Mouse (Mus musculus) left cerebral cortex, adult 2 months (tissue): Measurements from ENCODE around the gene Brsk1. TPM values are rescaled to one million over a fixed set of nuclear protein-coding genes. Genes with fewer than 3 reads are reported as not detected.

Source experiments
- DNase-seq, 2 experiments: peaks; one replicate each; pipeline ENCODE4 v3.0.0; 2021 to 2022; ENCODE audit warnings: low spot score in 2 of 2, mixed read lengths in 1 of 2; ENCODE audit errors: extremely low spot score in 1 of 2
- H3K27ac ChIP-seq: fragments of 200-600 bp; 2 replicates; pipeline ENCODE4 v1.8.1; 2022
- H3K4me3 ChIP-seq: fragments of 200-600 bp; 2 replicates; pipeline ENCODE4 v1.8.1; 2022
- CTCF ChIP-seq: fragments of 200-600 bp; IDR thresholded peaks from 2 replicates; pipeline ENCODE4 v1.8.1; 2022; ENCODE audit warnings: antibody characterized with exemption, mild to moderate bottlenecking, moderate library complexity
- intact Hi-C: fragments of 180-260 bp; cut with DNase I; formaldehyde crosslinking; loops from one replicate; pipeline ENCODE4 v1.15.1; 2025
- long read RNA-seq, 2 experiments: library from polyadenylated mRNA; stranded (forward); transcript quantifications; one replicate each; pipeline ENCODE4 v2.0.0; 2021; ENCODE audit warnings: borderline mapping rate in 2 of 2
- total RNA-seq, 2 experiments: library from RNA; stranded (reverse); gene quantifications; 2 replicates each; pipeline ENCODE4 v1.2.3; 2021

The Brsk1 gene
- 100 to 1,000 TPM; 425 to 440 TPM for total RNA-seq
- long read RNA-seq, experiment 1, transcript Brsk1-201 (19 exons, 2,996 nt): major isoform, 7 of 32 reads
- long read RNA-seq, experiment 1, partial matches to known transcripts: 23 of 32 reads
- long read RNA-seq, experiment 1, other reads (novel, unspliced or antisense): 2 of 32 reads
- long read RNA-seq, experiment 2, partial matches to known transcripts: 9 of 30 reads
- long read RNA-seq, experiment 2, other reads (novel, unspliced or antisense): 17 of 30 reads

GRCm38 (mm10) chr7:4690387-4690786 is at the start of gene Brsk1:
Brsk1 (plus strand) TSS chr7:4690604.
- no peak for TF ChIP-seq CTCF
- intact Hi-C loops: loop anchor here (1.0 kb wide), 1 partner anchor 31 kb away; the partner anchor contains the start of gene Ppp6r1
- H3K27ac ChIP-seq: peak within 1 kb of the TSS; percentile 95
- peak within 1 kb of the TSS; percentile 81 for H3K4me3 ChIP-seq
- peak; percentile 84 to 87 for DNase-seq

- Histone ChIP-seq H3K4me3 (no peak overlapping the region), H3K27ac (peak overlapping the region; percentile 29; the same call in 1 of the 2 replicates)
- no peak; the same call in 1 of the 2 replicates for TF ChIP-seq CTCF
- intact Hi-C loops: no loop called here
- peak in 1 of 2 experiments; percentile 32 for DNase-seq
These were observed 49.2 kb upstream of the Brsk1 start for GRCm38 (mm10) chr7:4641155-4641554.

GRCm38 (mm10) chr7:4641956-4642355 is 48.4 kb upstream of the Brsk1 start:
- Histone ChIP-seq H3K4me3 (no peak overlapping the region), H3K27ac (no peak overlapping the region)
- intact Hi-C loops: no loop called here
- no peak for DNase-seq
- no peak for TF ChIP-seq CTCF

- intact Hi-C loops: no loop called here
- H3K27ac ChIP-seq: no peak overlapping the region
- DNase-seq: no peak
- H3K4me3 ChIP-seq: no peak overlapping the region
- TF ChIP-seq CTCF: no peak
These were observed 47.2 kb upstream of the Brsk1 start for GRCm38 (mm10) chr7:4643225-4643624.

- H3K27ac ChIP-seq: no peak overlapping the region
- intact Hi-C loops: no loop called here
- no peak for TF ChIP-seq CTCF
- H3K4me3 ChIP-seq: no peak overlapping the region
- DNase-seq: no peak
These were observed 43.6 kb upstream of the Brsk1 start for GRCm38 (mm10) chr7:4646806-4647205.

GRCm38 (mm10) chr7:4647291-4647690 is 43.1 kb upstream of the Brsk1 start:
- intact Hi-C loops: no loop called here
- no peak for DNase-seq
- H3K27ac ChIP-seq: no peak overlapping the region
- no peak overlapping the region for H3K4me3 ChIP-seq
- TF ChIP-seq CTCF: no peak

GRCm38 (mm10) chr7:4647992-4648391 is 42.4 kb upstream of the Brsk1 start:
- intact Hi-C loops: no loop called here
- DNase-seq: no peak
- Histone ChIP-seq H3K4me3 (no peak overlapping the region), H3K27ac (no peak overlapping the region)
- TF ChIP-seq CTCF: no peak

- Histone ChIP-seq H3K4me3 (no peak overlapping the region), H3K27ac (no peak overlapping the region)
- DNase-seq: no peak
- intact Hi-C loops: no loop called here
- no peak for TF ChIP-seq CTCF
These were observed 38.8 kb upstream of the Brsk1 start for GRCm38 (mm10) chr7:4651581-4651980.

- no peak overlapping the region for H3K4me3 ChIP-seq
- no peak overlapping the region for H3K27ac ChIP-seq
- intact Hi-C loops: no loop called here
- no peak for DNase-seq
- TF ChIP-seq CTCF: no peak
These were observed 37.7 kb upstream of the Brsk1 start for GRCm38 (mm10) chr7:4652726-4653125.

GRCm38 (mm10) chr7:4653351-4653750 is 37.1 kb upstream of the Brsk1 start:
- H3K27ac ChIP-seq: peak overlapping the region; percentile 55
- intact Hi-C loops: no loop called here
- no peak overlapping the region for H3K4me3 ChIP-seq
- DNase-seq: no peak
- no peak for TF ChIP-seq CTCF

GRCm38 (mm10) chr7:4653780-4654179 is 36.6 kb upstream of the Brsk1 start:
- Histone ChIP-seq H3K27ac (peak overlapping the region; percentile 58), H3K4me3 (no peak overlapping the region)
- intact Hi-C loops: no loop called here
- no peak for DNase-seq
- no peak for TF ChIP-seq CTCF

- peak overlapping the region; percentile 58 for H3K27ac ChIP-seq
- TF ChIP-seq CTCF: no peak
- intact Hi-C loops: no loop called here
These were observed 36.2 kb upstream of the Brsk1 start for GRCm38 (mm10) chr7:4654221-4654620.

GRCm38 (mm10) chr7:4655393-4655792 is 35.0 kb upstream of the Brsk1 start:
- Histone ChIP-seq H3K27ac (no peak overlapping the region), H3K4me3 (no peak overlapping the region)
- intact Hi-C loops: no loop called here
- no peak for TF ChIP-seq CTCF
- no peak for DNase-seq

More at GRCm38 (mm10) chr7:4654221-4654620, 36.2 kb upstream of the Brsk1 start:
- no peak for DNase-seq
- no peak overlapping the region for H3K4me3 ChIP-seq
